Mouse (Mus musculus): ENCODE measurements around the gene Thada. TPM values are rescaled to one million over a fixed set of nuclear protein-coding genes. Genes with fewer than 3 reads are reported as not detected.

The Thada gene
- polyA plus RNA-seq, 1 experiment from 2014 or later, result 15.9 TPM

GRCm38 (mm10) chr17:84258638-84259261 lies 207.3 kb downstream of the Thada start:
- Histone ChIP-seq H3K9me3 (ENCODE audit: control insufficient read depth, low read depth, low read length) (no peaks in the 10 kb centered on the region), H3K4me3 (ENCODE audit: low read depth, low read length) (no peak overlapping the region), H3K4me2 (replicated peaks; ENCODE audit: low read depth, low read length) (no peak overlapping the region), H3K9ac (replicated peaks; ENCODE audit: low read depth, low read length) (no peak overlapping the region), H3K36me3 (ENCODE audit: control insufficient read depth, insufficient read depth, low read length) (no peaks in the 10 kb centered on the region), H3K27me3 (ENCODE audit: control insufficient read depth, insufficient read depth, low read length) (no peaks in the 10 kb centered on the region), H3K4me1 (ENCODE audit: control insufficient read depth, insufficient read depth, low read length) (peaks cover 9% of the 10 kb centered on the region), H3K27ac (ENCODE audit: low read length) (peak overlapping the region; percentile 66)
- no peak for ATAC-seq (ENCODE audit: insufficient number of reproducible peaks, insufficient read depth, low FRiP score, low read depth)
- WGBS, result 53% methylated on average over 4 of the region's 4 CpGs

- no peak for ATAC-seq (ENCODE audit: insufficient number of reproducible peaks, insufficient read depth, low FRiP score, low read depth)
- peaks cover 7% of the 10 kb centered on the region for H3K4me1 ChIP-seq (ENCODE audit: control insufficient read depth, insufficient read depth, low read length)
- H3K9me3 ChIP-seq (ENCODE audit: control insufficient read depth, low read depth, low read length), result no peaks in the 10 kb centered on the region
- H3K27me3 ChIP-seq (ENCODE audit: control insufficient read depth, insufficient read depth, low read length), result no peaks in the 10 kb centered on the region
- H3K4me2 ChIP-seq (replicated peaks; ENCODE audit: low read depth, low read length), result no peak overlapping the region
- WGBS, result 53% methylated on average over 5 of the region's 5 CpGs
- no peaks in the 10 kb centered on the region for H3K36me3 ChIP-seq (ENCODE audit: control insufficient read depth, insufficient read depth, low read length)
- H3K4me3 ChIP-seq (ENCODE audit: low read depth, low read length), result no peak overlapping the region
- no peak overlapping the region for H3K9ac ChIP-seq (replicated peaks; ENCODE audit: low read depth, low read length)
- peak overlapping the region; percentile 44; the same call in 1 of the 2 replicates for H3K27ac ChIP-seq (ENCODE audit: low read length)
These were observed 208.0 kb downstream of the Thada start for GRCm38 (mm10) chr17:84257927-84258532.

- peaks cover 9% of the 10 kb centered on the region; the same call in 1 of the 2 replicates for H3K36me3 ChIP-seq (ENCODE audit: control insufficient read depth, insufficient read depth, low read length)
- no peak overlapping the region for H3K4me2 ChIP-seq (replicated peaks; ENCODE audit: low read depth, low read length)
- no peak for ATAC-seq (ENCODE audit: insufficient number of reproducible peaks, insufficient read depth, low FRiP score, low read depth)
- H3K4me1 ChIP-seq (ENCODE audit: control insufficient read depth, insufficient read depth, low read length), result peaks cover 5% of the 10 kb centered on the region
- no peaks in the 10 kb centered on the region for H3K9me3 ChIP-seq (ENCODE audit: control insufficient read depth, low read depth, low read length)
- no peaks in the 10 kb centered on the region for H3K27me3 ChIP-seq (ENCODE audit: control insufficient read depth, insufficient read depth, low read length)
- peak overlapping the region; percentile 35; the same call in 1 of the 2 replicates for H3K27ac ChIP-seq (ENCODE audit: low read length)
- WGBS, result 26% methylated on average over 9 of the region's 9 CpGs
- H3K9ac ChIP-seq (replicated peaks; ENCODE audit: low read depth, low read length), result no peak overlapping the region
- H3K4me3 ChIP-seq (ENCODE audit: low read depth, low read length), result no peak overlapping the region
These were observed 209.7 kb downstream of the Thada start for GRCm38 (mm10) chr17:84256278-84256819.

GRCm38 (mm10) chr17:84255841-84256240 lies 210.2 kb downstream of the Thada start:
- H3K9me3 ChIP-seq (ENCODE audit: control insufficient read depth, low read depth, low read length), result no peaks in the 10 kb centered on the region
- H3K9ac ChIP-seq (replicated peaks; ENCODE audit: low read depth, low read length), result no peak overlapping the region
- H3K36me3 ChIP-seq (ENCODE audit: control insufficient read depth, insufficient read depth, low read length), result peaks cover 9% of the 10 kb centered on the region; the same call in 1 of the 2 replicates
- H3K4me1 ChIP-seq (ENCODE audit: control insufficient read depth, insufficient read depth, low read length), result peaks cover 5% of the 10 kb centered on the region
- H3K4me2 ChIP-seq (replicated peaks; ENCODE audit: low read depth, low read length), result no peak overlapping the region
- ATAC-seq (ENCODE audit: insufficient number of reproducible peaks, insufficient read depth, low FRiP score, low read depth), result no peak; the same call in 1 of the 2 replicates
- 27% methylated on average over 2 of the region's 2 CpGs for WGBS
- H3K4me3 ChIP-seq (ENCODE audit: low read depth, low read length), result no peak overlapping the region
- H3K27ac ChIP-seq (ENCODE audit: low read length), result peak overlapping the region; percentile 35; the same call in 1 of the 2 replicates
- no peaks in the 10 kb centered on the region for H3K27me3 ChIP-seq (ENCODE audit: control insufficient read depth, insufficient read depth, low read length)

- Histone ChIP-seq H3K4me2 (replicated peaks; ENCODE audit: low read depth, low read length) (no peak overlapping the region), H3K9ac (replicated peaks; ENCODE audit: low read depth, low read length) (no peak overlapping the region), H3K27me3 (ENCODE audit: control insufficient read depth, insufficient read depth, low read length) (no peaks in the 10 kb centered on the region), H3K9me3 (ENCODE audit: control insufficient read depth, low read depth, low read length) (no peaks in the 10 kb centered on the region), H3K4me3 (ENCODE audit: low read depth, low read length) (no peak overlapping the region), H3K4me1 (ENCODE audit: control insufficient read depth, insufficient read depth, low read length) (no peaks in the 10 kb centered on the region; the same call in 1 of the 2 replicates), H3K36me3 (ENCODE audit: control insufficient read depth, insufficient read depth, low read length) (peaks cover 11% of the 10 kb centered on the region), H3K27ac (ENCODE audit: low read length) (no peak overlapping the region)
- WGBS, result 59% methylated on average over 3 of the region's 3 CpGs
- ATAC-seq (ENCODE audit: insufficient number of reproducible peaks, insufficient read depth, low FRiP score, low read depth), result no peak
These were observed 214.6 kb downstream of the Thada start for GRCm38 (mm10) chr17:84251426-84251825.

GRCm38 (mm10) chr17:84244182-84244920 lies 221.7 kb downstream of the Thada start:
- Histone ChIP-seq H3K36me3 (ENCODE audit: control insufficient read depth, insufficient read depth, low read length) (no peaks in the 10 kb centered on the region; the same call in 1 of the 2 replicates), H3K4me2 (replicated peaks; ENCODE audit: low read depth, low read length) (no peak overlapping the region), H3K27me3 (ENCODE audit: control insufficient read depth, insufficient read depth, low read length) (no peaks in the 10 kb centered on the region), H3K27ac (ENCODE audit: low read length) (0 out of 2 replicates have a peak overlapping the region, but pooled peaks have one; percentile 10), H3K9ac (replicated peaks; ENCODE audit: low read depth, low read length) (no peak overlapping the region), H3K4me3 (ENCODE audit: low read depth, low read length) (no peak overlapping the region), H3K4me1 (ENCODE audit: control insufficient read depth, insufficient read depth, low read length) (peaks cover 11% of the 10 kb centered on the region), H3K9me3 (ENCODE audit: control insufficient read depth, low read depth, low read length) (no peaks in the 10 kb centered on the region)
- 58% methylated on average over 18 of the region's 18 CpGs for WGBS
- 0 out of 2 replicates have a peak, but pooled peaks have one; percentile 28 for ATAC-seq (ENCODE audit: insufficient number of reproducible peaks, insufficient read depth, low FRiP score, low read depth)

- Histone ChIP-seq H3K9me3 (ENCODE audit: control insufficient read depth, low read depth, low read length) (no peaks in the 10 kb centered on the region), H3K27me3 (ENCODE audit: control insufficient read depth, insufficient read depth, low read length) (no peaks in the 10 kb centered on the region), H3K4me3 (ENCODE audit: low read depth, low read length) (no peak overlapping the region), H3K4me2 (replicated peaks; ENCODE audit: low read depth, low read length) (no peak overlapping the region), H3K27ac (ENCODE audit: low read length) (no peak overlapping the region), H3K9ac (replicated peaks; ENCODE audit: low read depth, low read length) (no peak overlapping the region), H3K4me1 (ENCODE audit: control insufficient read depth, insufficient read depth, low read length) (peaks cover 11% of the 10 kb centered on the region), H3K36me3 (ENCODE audit: control insufficient read depth, insufficient read depth, low read length) (no peaks in the 10 kb centered on the region; the same call in 1 of the 2 replicates)
- ATAC-seq (ENCODE audit: insufficient number of reproducible peaks, insufficient read depth, low FRiP score, low read depth), result 0 out of 2 replicates have a peak, but pooled peaks have one; percentile 42
- 58% methylated on average over 6 of the region's 6 CpGs for WGBS
These were observed 222.2 kb downstream of the Thada start for GRCm38 (mm10) chr17:84243759-84244158.

- H3K4me1 ChIP-seq (ENCODE audit: control insufficient read depth, insufficient read depth, low read length), result peaks cover 11% of the 10 kb centered on the region
- WGBS, result 97% methylated on average over 6 of the region's 6 CpGs
- no peaks in the 10 kb centered on the region for H3K9me3 ChIP-seq (ENCODE audit: control insufficient read depth, low read depth, low read length)
- H3K36me3 ChIP-seq (ENCODE audit: control insufficient read depth, insufficient read depth, low read length), result no peaks in the 10 kb centered on the region
- H3K4me2 ChIP-seq (replicated peaks; ENCODE audit: low read depth, low read length), result no peak overlapping the region
- no peak overlapping the region for H3K27ac ChIP-seq (ENCODE audit: low read length)
- H3K4me3 ChIP-seq (ENCODE audit: low read depth, low read length), result no peak overlapping the region
- H3K27me3 ChIP-seq (ENCODE audit: control insufficient read depth, insufficient read depth, low read length), result no peaks in the 10 kb centered on the region
- no peak overlapping the region for H3K9ac ChIP-seq (replicated peaks; ENCODE audit: low read depth, low read length)
- no peak for ATAC-seq (ENCODE audit: insufficient number of reproducible peaks, insufficient read depth, low FRiP score, low read depth)
These were observed 224.6 kb downstream of the Thada start for GRCm38 (mm10) chr17:84241308-84241957.

All from stomach, embryonic 14.5 days (tissue).